Mouse (Mus musculus): ENCODE results near the gene Pdlim7.

DNA sequence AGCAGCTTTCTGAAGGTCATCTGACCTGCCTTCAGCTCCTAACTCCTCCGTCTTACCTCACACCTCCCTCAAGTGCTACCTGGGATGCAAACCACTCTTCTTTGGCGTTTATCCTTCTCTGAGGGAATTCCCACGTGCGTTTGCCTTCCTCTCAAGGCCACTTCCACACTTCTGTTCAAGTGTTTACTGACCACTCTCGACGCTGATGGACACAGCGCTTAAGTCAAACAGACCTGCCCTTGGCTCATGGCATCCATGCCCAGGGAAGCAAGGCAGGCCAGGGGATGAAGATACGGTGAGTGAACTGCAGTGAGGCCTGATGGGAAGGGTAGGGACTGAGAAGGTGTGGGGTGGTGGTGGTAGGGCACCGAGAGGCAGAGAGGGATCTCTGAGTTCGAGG, 12.9 kb downstream of the Pdlim7 start:
- TF ChIP-seq POLR2A (IDR thresholded peaks at IDR 0.05; ENCODE audit: borderline replicate concordance, control insufficient read depth, low read depth, low read length) (no peak), CTCF (IDR thresholded peaks at IDR 0.05; ENCODE audit: control insufficient read depth, insufficient read depth, low read length) (no peak)

Data from bone marrow, adult 2 months (tissue).